Mouse (Mus musculus) brain, embryonic 14.5 days (tissue): ENCODE results near the gene Gramd2.

ENCODE experiments used
- CTCF ChIP-seq: fragments of 200-500 bp; IDR thresholded peaks from 2 replicates; pipeline ENCODE4 v1.5.1; 2012; ENCODE audit warnings: inconsistent platforms, mild to moderate bottlenecking, moderate library complexity, borderline replicate concordance; ENCODE audit not compliant: insufficient read depth, insufficient read length; ENCODE audit errors: extremely low read depth
- POLR2A ChIP-seq: fragments of 200-500 bp; IDR thresholded peaks from 2 replicates; pipeline ENCODE4 v1.6.1; 2012; ENCODE audit warnings: mild to moderate bottlenecking, inconsistent platforms, borderline replicate concordance; ENCODE audit not compliant: poor library complexity, insufficient read depth, insufficient read length, severe bottlenecking; ENCODE audit errors: extremely low read depth

DNA sequence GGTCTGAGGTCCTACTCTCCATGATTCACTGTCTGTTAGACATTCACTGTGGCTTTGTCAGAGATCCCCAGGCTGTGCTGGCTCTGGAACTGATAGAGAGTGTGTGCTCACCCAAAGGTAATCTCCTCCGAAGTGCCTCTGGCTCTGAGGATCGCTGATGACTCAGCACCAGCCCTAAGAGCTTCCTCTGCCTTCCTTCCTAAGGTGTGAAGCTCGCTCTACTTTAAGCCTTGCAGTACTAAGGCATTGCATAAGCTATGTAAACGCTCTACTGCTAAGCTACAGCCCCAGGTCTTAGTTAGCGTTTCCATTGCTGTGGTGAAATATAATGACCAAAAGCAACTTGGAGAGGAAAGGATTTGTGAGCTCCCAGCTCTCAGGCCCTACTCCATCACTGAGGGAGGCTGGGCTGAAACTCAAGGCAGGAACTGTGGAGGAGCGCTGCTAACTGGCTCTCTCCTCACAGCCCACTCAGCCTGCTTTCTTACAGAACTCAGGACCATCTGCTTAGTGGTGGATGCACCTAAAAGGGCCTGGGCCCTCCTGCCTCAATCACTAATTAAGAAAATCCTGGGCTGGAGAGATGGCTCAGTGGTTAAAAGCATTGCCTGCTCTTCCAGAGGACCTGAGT lies 7.6 kb downstream of the Gramd2 start:
- no peak for TF ChIP-seq POLR2A
- no peak for TF ChIP-seq CTCF
